13 mouse cellular contexts compared by ENCODE assay signal in genomic region chr9:45678664-45679026, GRCm38 (mm10).
DNase-seq lines count a peak whose midpoint lies in the region; ATAC-seq and TF ChIP-seq lines count a peak whose summit lies in the region.
"Had no signal": no experiment of that assay in that cellular context is flagged by ENCODE, and none has a peak within 500 bp of the region (broad histone marks: within the 10 kb centered on the region; RNA-seq: fewer than 3 reads in every experiment).

No protein-coding gene starts in this region.

- peaks cover 1% of the 10 kb centered on the region for H3K36me3 ChIP-seq in forebrain, embryonic 16.5 days (ENCODE audit: control insufficient read depth, insufficient read depth)

- no peak overlapping the region for H3K9ac ChIP-seq in forebrain, embryonic 16.5 days (replicated peaks; ENCODE audit: low read depth, low read length)

- DNase-seq in left cerebral cortex, postnatal 14 days (ENCODE audit: low spot score in 2 of 2): peak; percentile 56 to 76
- no peak for DNase-seq in left cerebral cortex, adult 11 months (ENCODE audit: low spot score)
- DNase-seq in left cerebral cortex, postnatal 25 days (ENCODE audit: low spot score in 2 of 2): peak; percentile 57 to 73
- no peak for DNase-seq in lung, adult 2 months
- DNase-seq in thymus, postnatal 10 days (ENCODE audit: low spot score in 2 of 2): no peak
- DNase-seq in Muller cell, postnatal 12 days (ENCODE audit: inconsistent ontology term): no peak
- DNase-seq: adrenal gland, postnatal 25 days; cerebellum, adult 8-10 months had no signal

- peak overlapping the region; percentile 93 for H3K27ac ChIP-seq in forebrain, embryonic 16.5 days (ENCODE audit: low read length)
- H3K27ac ChIP-seq in olfactory bulb, adult 2 months (ENCODE audit: insufficient read depth, low read depth, low read length): peak overlapping the region; percentile 21; the same call in 1 of the 2 replicates
- H3K27ac ChIP-seq: kidney, postnatal 0 days had no signal

- no peaks in the 10 kb centered on the region for H3K9me3 ChIP-seq in forebrain, embryonic 16.5 days (ENCODE audit: control insufficient read depth, low read length)

- H3K4me3 ChIP-seq in forebrain, embryonic 16.5 days (replicated peaks; ENCODE audit: low read length): no peak overlapping the region
- no peak overlapping the region for H3K4me3 ChIP-seq in olfactory bulb, adult 2 months (ENCODE audit: insufficient read depth, low read depth, low read length)
- no peak overlapping the region for H3K4me3 ChIP-seq in lung, adult 2 months (replicated peaks; ENCODE audit: extremely low read depth, low read depth, low read length)

- 0 out of 2 replicates have a peak, but pooled peaks have one; percentile 12 for ATAC-seq in forebrain, embryonic 16.5 days
- ATAC-seq: lung, postnatal 0 days; Patski had no signal

- H3K4me2 ChIP-seq in forebrain, embryonic 16.5 days (ENCODE audit: low read length): no peak overlapping the region

- 49% methylated on average over 4 of the region's 4 CpGs for WGBS in forebrain, embryonic 16.5 days
- 35% methylated on average over 4 of the region's 4 CpGs for WGBS in olfactory bulb, adult 2 months
- WGBS in lung, adult 2 months: 71% methylated on average over 4 of the region's 4 CpGs

- TF ChIP-seq POLR2A in olfactory bulb, adult 2 months (IDR thresholded peaks at IDR 0.05; ENCODE audit: insufficient read depth, low read depth, low read length): no peak
- no peak for TF ChIP-seq POLR2A in lung, adult 2 months (IDR thresholded peaks at IDR 0.05; ENCODE audit: borderline replicate concordance, extremely low read depth, low read depth, low read length)

- intact Hi-C loops in left cerebral cortex, postnatal 14 days (cut with DNase I): loop anchor here (5.0 kb wide), 1 partner anchor 81 kb away; no protein-coding TSS in a partner anchor
- intact Hi-C loops in left cerebral cortex, postnatal 25 days (cut with DNase I): loop anchor here (5.0 kb wide), 1 partner anchor 71 kb away; no protein-coding TSS in a partner anchor

- no peak for TF ChIP-seq CTCF in olfactory bulb, adult 2 months (IDR thresholded peaks at IDR 0.05; ENCODE audit: insufficient read depth, low read depth, low read length)
- no peak for TF ChIP-seq CTCF in lung, adult 2 months (IDR thresholded peaks at IDR 0.05; ENCODE audit: insufficient read depth, low read length)

- H3K4me1 ChIP-seq in forebrain, embryonic 16.5 days (replicated peaks; ENCODE audit: control insufficient read depth, insufficient read depth, low read length): peaks cover 43% of the 10 kb centered on the region
- H3K4me1 ChIP-seq in olfactory bulb, adult 2 months (ENCODE audit: control insufficient read depth, insufficient read depth, low read length): peaks cover 48% of the 10 kb centered on the region
- H3K4me1 ChIP-seq in lung, adult 2 months (ENCODE audit: control insufficient read depth, insufficient read depth, low read length): no peaks in the 10 kb centered on the region

- no peaks in the 10 kb centered on the region for H3K27me3 ChIP-seq in forebrain, embryonic 16.5 days (replicated peaks; ENCODE audit: control insufficient read depth, insufficient read depth, low read length)

Comparison
In these comparisons a context has a peak if more than half of its experiments do, and no peak if none do; other contexts are left out.
1. DNase-seq: peak in left cerebral cortex, postnatal 14 days (2 of 2) and left cerebral cortex, postnatal 25 days (2 of 2); none in left cerebral cortex, adult 11 months (single experiment), lung, adult 2 months (single experiment), thymus, postnatal 10 days (0 of 2) and Muller cell, postnatal 12 days (single experiment).